Mouse (Mus musculus) hindbrain, postnatal 0 days (tissue): Measurements from ENCODE around the gene Ttll12. TPM values are rescaled to one million over a fixed set of nuclear protein-coding genes. Genes with fewer than 3 reads are reported as not detected.

Experiments
- ATAC-seq: fragments of 200-750 bp; cut with Nextera tagmentation; 2 replicates; pipeline ENCODE4 v1.8.0; 2017; ENCODE audit warnings: mild to moderate bottlenecking, moderate TSS enrichment, moderate library complexity
- DNase-seq: peaks from one replicate; pipeline ENCODE4 v3.0.0-alpha.2; 2015; ENCODE audit warnings: low spot score
- H3K27ac ChIP-seq: fragments of 300-500 bp; sonication (generic); 2 replicates; pipeline ENCODE4 v1.5.1; 2014; ENCODE audit warnings: mild to moderate bottlenecking
- H3K27me3 ChIP-seq: fragments of 300-500 bp; sonication (generic); 2 replicates; pipeline ENCODE4 v1.6.1; 2014; ENCODE audit warnings: low read length, mixed read lengths; ENCODE audit not compliant: insufficient read depth
- H3K36me3 ChIP-seq: fragments of 300-500 bp; sonication (generic); 2 replicates; pipeline ENCODE4 v1.6.1; 2014; ENCODE audit warnings: low read length, mixed read lengths; ENCODE audit not compliant: insufficient read depth
- H3K4me1 ChIP-seq: fragments of 300-500 bp; sonication (generic); 2 replicates; pipeline ENCODE4 v1.6.1; 2014; ENCODE audit warnings: antibody characterized with exemption, low read length, mixed read lengths; ENCODE audit not compliant: insufficient read depth
- H3K4me2 ChIP-seq: fragments of 300-500 bp; sonication (generic); 2 replicates; pipeline ENCODE4 v1.6.1; 2014; ENCODE audit warnings: low read depth, mild to moderate bottlenecking, low read length, moderate library complexity, mixed read lengths
- H3K4me3 ChIP-seq: fragments of 300-500 bp; sonication (generic); 2 replicates; pipeline ENCODE4 v1.5.1; 2014; ENCODE audit warnings: low read length
- H3K9ac ChIP-seq: fragments of 300-500 bp; sonication (generic); replicated peaks from 2 replicates; pipeline ENCODE4 v1.6.1; 2014; ENCODE audit warnings: mild to moderate bottlenecking, low read length, moderate library complexity, mixed read lengths
- H3K9me3 ChIP-seq: fragments of 300-500 bp; sonication (generic); 2 replicates; pipeline ENCODE4 v1.6.1; 2016; ENCODE audit warnings: low read length, mixed read lengths
- CTCF ChIP-seq: IDR thresholded peaks from 2 replicates; pipeline ENCODE4 v1.5.1; 2016; ENCODE audit warnings: antibody characterized with exemption, control low read depth, low read depth
- WGBS: fragments of 180-500 bp; shearing (Covaris S2); extraction: QIAGEN DNeasy Blood & Tissue Kit; methylation state at CpG from one replicate; pipeline ENCODE4 v1.1.7; 2014; 5-methylcytosine and 5-hydroxymethylcytosine counted together
- polyA plus RNA-seq: library from polyadenylated mRNA; unstranded; fragments of >200 nt; fragmentation: Nextera tagmentation; extraction: Ambion mirVana; gene quantifications from 2 replicates; pipeline ENCODE4 v1.2.1, GENCODE M21; 2015
- total RNA-seq: library from RNA; depleted of rRNA; stranded (reverse); fragments of >200 nt; gene quantifications from 2 replicates; pipeline ENCODE4 v1.2.3, GENCODE M21; 2014

The Ttll12 gene
- total and polyA plus RNA-seq, 2 experiments from 2014 or later, result 32.6 to 60.6 TPM

GRCm38 (mm10) chr15:83595364-83595711, 381 bp upstream of the Ttll12 start:
- no peaks in the 10 kb centered on the region for H3K36me3 ChIP-seq
- no peak for ATAC-seq
- peak overlapping the region; percentile 64 for H3K4me2 ChIP-seq
- WGBS, result 33% methylated on average over 7 of the region's 7 CpGs
- no peak for DNase-seq
- peak overlapping the region; percentile 71 for H3K4me3 ChIP-seq
- TF ChIP-seq CTCF, result no peak
- H3K9ac ChIP-seq, result peak overlapping the region; percentile 76
- peak overlapping the region; percentile 77; the same call in 1 of the 2 replicates for H3K27ac ChIP-seq
- H3K4me1 ChIP-seq, result peaks cover 14% of the 10 kb centered on the region; the same call in 1 of the 2 replicates
- no peaks in the 10 kb centered on the region for H3K27me3 ChIP-seq
- H3K9me3 ChIP-seq, result no peaks in the 10 kb centered on the region

GRCm38 (mm10) chr15:83593702-83594512, 1.1 kb downstream of the Ttll12 start:
- H3K4me3 ChIP-seq, result peak overlapping the region; percentile 71
- DNase-seq (peak; percentile 15), ATAC-seq (peak; percentile 30)
- no peaks in the 10 kb centered on the region for H3K9me3 ChIP-seq
- H3K27ac ChIP-seq, result peak overlapping the region; percentile 77
- H3K27me3 ChIP-seq, result no peaks in the 10 kb centered on the region
- H3K36me3 ChIP-seq, result no peaks in the 10 kb centered on the region
- WGBS, result 8% methylated on average over 19 of the region's 19 CpGs
- H3K4me2 ChIP-seq, result peak overlapping the region; percentile 64
- H3K9ac ChIP-seq, result peak overlapping the region; percentile 76
- H3K4me1 ChIP-seq, result peaks cover 14% of the 10 kb centered on the region; the same call in 1 of the 2 replicates
- TF ChIP-seq CTCF, result no peak

- TF ChIP-seq CTCF, result no peak
- Histone ChIP-seq H3K4me1 (peaks cover 14% of the 10 kb centered on the region; the same call in 1 of the 2 replicates), H3K4me3 (no peak overlapping the region)
Observed at GRCm38 (mm10) chr15:83593189-83593585, 1.8 kb downstream of the Ttll12 start.

GRCm38 (mm10) chr15:83592260-83593188, 2.4 kb downstream of the Ttll12 start:
- Histone ChIP-seq H3K36me3 (peaks cover 1% of the 10 kb centered on the region; the same call in 1 of the 2 replicates), H3K9ac (no peak overlapping the region), H3K4me2 (0 out of 2 replicates have a peak overlapping the region, but pooled peaks have one; percentile 64), H3K27me3 (no peaks in the 10 kb centered on the region), H3K27ac (no peak overlapping the region), H3K4me1 (peaks cover 14% of the 10 kb centered on the region; the same call in 1 of the 2 replicates), H3K9me3 (no peaks in the 10 kb centered on the region), H3K4me3 (no peak overlapping the region)
- ATAC-seq, result no peak
- no peak for TF ChIP-seq CTCF
- WGBS, result 81% methylated on average over 8 of the region's 8 CpGs
- no peak for DNase-seq

More at GRCm38 (mm10) chr15:83593189-83593585, 1.8 kb downstream of the Ttll12 start:
- H3K36me3 ChIP-seq, result no peaks in the 10 kb centered on the region; the same call in 1 of the 2 replicates
- H3K4me2 ChIP-seq, result peak overlapping the region; percentile 64; the same call in 1 of the 2 replicates
- H3K27me3 ChIP-seq, result no peaks in the 10 kb centered on the region
- H3K9me3 ChIP-seq, result no peaks in the 10 kb centered on the region
- H3K9ac ChIP-seq, result no peak overlapping the region
- DNase-seq (no peak), ATAC-seq (no peak)
- H3K27ac ChIP-seq, result no peak overlapping the region

- WGBS, result 86% methylated on average over 6 of the region's 6 CpGs
Observed at GRCm38 (mm10) chr15:83591758-83592157, 3.2 kb downstream of the Ttll12 start.

GRCm38 (mm10) chr15:83590841-83591240, 4.1 kb downstream of the Ttll12 start:
- H3K4me2 ChIP-seq, result no peak overlapping the region
- 0 out of 2 replicates have a peak, but pooled peaks cover 2% of the 10 kb centered on the region for H3K9me3 ChIP-seq
- H3K4me1 ChIP-seq, result peaks cover 14% of the 10 kb centered on the region; the same call in 1 of the 2 replicates
- DNase-seq, result no peak
- no peak overlapping the region for H3K4me3 ChIP-seq
- H3K9ac ChIP-seq, result no peak overlapping the region
- TF ChIP-seq CTCF, result no peak
- no peak for ATAC-seq
- WGBS, result 92% methylated on average over 4 of the region's 4 CpGs
- no peaks in the 10 kb centered on the region for H3K27me3 ChIP-seq
- peaks cover 18% of the 10 kb centered on the region for H3K36me3 ChIP-seq
- H3K27ac ChIP-seq, result no peak overlapping the region

More at GRCm38 (mm10) chr15:83591758-83592157, 3.2 kb downstream of the Ttll12 start:
- Histone ChIP-seq H3K36me3 (peaks cover 9% of the 10 kb centered on the region), H3K27me3 (no peaks in the 10 kb centered on the region), H3K4me2 (no peak overlapping the region), H3K9me3 (no peaks in the 10 kb centered on the region), H3K9ac (no peak overlapping the region), H3K4me1 (peaks cover 14% of the 10 kb centered on the region; the same call in 1 of the 2 replicates), H3K4me3 (no peak overlapping the region), H3K27ac (no peak overlapping the region)
- TF ChIP-seq CTCF, result no peak
- ATAC-seq, result no peak
- DNase-seq, result no peak
